Mouse (Mus musculus): Measurements from ENCODE around the gene Hdhd3. TPM values are rescaled to one million over a fixed set of nuclear protein-coding genes. Genes with fewer than 3 reads are reported as not detected.

Gene Hdhd3
- polyA plus RNA-seq, 1 experiment = 63.6 TPM

- Histone ChIP-seq H3K4me3 (ENCODE audit: low read depth, low read length) (no peak overlapping the region), H3K4me1 (ENCODE audit: control insufficient read depth, insufficient read depth, insufficient read length, low read length) (peaks cover 28% of the 10 kb centered on the region), H3K27me3 (ENCODE audit: control insufficient read depth, insufficient read depth, low read length) (no peaks in the 10 kb centered on the region), H3K36me3 (ENCODE audit: control insufficient read depth, insufficient read depth, low read length) (peaks cover 41% of the 10 kb centered on the region), H3K27ac (ENCODE audit: insufficient read depth, low read depth, low read length) (no peak overlapping the region)
- WGBS = 74% methylated on average over 11 of the region's 11 CpGs
- TF ChIP-seq POLR2A (IDR thresholded peaks at IDR 0.05; ENCODE audit: low read depth, low read length) = no peak
- TF ChIP-seq CTCF (IDR thresholded peaks at IDR 0.05; ENCODE audit: extremely low read depth, insufficient read length, insufficient replicate concordance, low read depth, low read length) = no peak
Observed at GRCm38 (mm10) chr4:62513998-62514506, 10.8 kb upstream of the Hdhd3 start.

GRCm38 (mm10) chr4:62509946-62510345 lies 6.7 kb upstream of the Hdhd3 start:
- Histone ChIP-seq H3K27me3 (ENCODE audit: control insufficient read depth, insufficient read depth, low read length) (no peaks in the 10 kb centered on the region), H3K4me1 (ENCODE audit: control insufficient read depth, insufficient read depth, insufficient read length, low read length) (peaks cover 10% of the 10 kb centered on the region), H3K36me3 (ENCODE audit: control insufficient read depth, insufficient read depth, low read length) (peaks cover 54% of the 10 kb centered on the region), H3K27ac (ENCODE audit: insufficient read depth, low read depth, low read length) (peak overlapping the region; percentile 21; the same call in 1 of the 2 replicates), H3K4me3 (ENCODE audit: low read depth, low read length) (no peak overlapping the region)
- 30% methylated on average over 11 of the region's 11 CpGs for WGBS
- no peak for TF ChIP-seq POLR2A (IDR thresholded peaks at IDR 0.05; ENCODE audit: low read depth, low read length)
- TF ChIP-seq CTCF (IDR thresholded peaks at IDR 0.05; ENCODE audit: extremely low read depth, insufficient read length, insufficient replicate concordance, low read depth, low read length) = no peak

- Histone ChIP-seq H3K4me3 (ENCODE audit: low read depth, low read length) (no peak overlapping the region), H3K27me3 (ENCODE audit: control insufficient read depth, insufficient read depth, low read length) (no peaks in the 10 kb centered on the region), H3K36me3 (ENCODE audit: control insufficient read depth, insufficient read depth, low read length) (peaks cover 51% of the 10 kb centered on the region), H3K27ac (ENCODE audit: insufficient read depth, low read depth, low read length) (no peak overlapping the region), H3K4me1 (ENCODE audit: control insufficient read depth, insufficient read depth, insufficient read length, low read length) (peaks cover 14% of the 10 kb centered on the region)
- TF ChIP-seq POLR2A (IDR thresholded peaks at IDR 0.05; ENCODE audit: low read depth, low read length) = no peak
- no peak for TF ChIP-seq CTCF (IDR thresholded peaks at IDR 0.05; ENCODE audit: extremely low read depth, insufficient read length, insufficient replicate concordance, low read depth, low read length)
- WGBS = 33% methylated on average over 5 of the region's 5 CpGs
Observed at GRCm38 (mm10) chr4:62508839-62509238, 5.6 kb upstream of the Hdhd3 start.

- no peaks in the 10 kb centered on the region for H3K27me3 ChIP-seq (ENCODE audit: control insufficient read depth, insufficient read depth, low read length)
- no peak overlapping the region for H3K27ac ChIP-seq (ENCODE audit: insufficient read depth, low read depth, low read length)
- H3K36me3 ChIP-seq (ENCODE audit: control insufficient read depth, insufficient read depth, low read length) = peaks cover 36% of the 10 kb centered on the region
- 23% methylated on average over 2 of the region's 2 CpGs for WGBS
- TF ChIP-seq POLR2A (IDR thresholded peaks at IDR 0.05; ENCODE audit: low read depth, low read length) = no peak
- peak; percentile 62; the same call in 1 of the 2 replicates for TF ChIP-seq CTCF (IDR thresholded peaks at IDR 0.05; ENCODE audit: extremely low read depth, insufficient read length, insufficient replicate concordance, low read depth, low read length)
- H3K4me1 ChIP-seq (ENCODE audit: control insufficient read depth, insufficient read depth, insufficient read length, low read length) = peaks cover 22% of the 10 kb centered on the region
- H3K4me3 ChIP-seq (ENCODE audit: low read depth, low read length) = no peak overlapping the region
Observed at GRCm38 (mm10) chr4:62506798-62507197, 3.5 kb upstream of the Hdhd3 start.

GRCm38 (mm10) chr4:62505991-62506390 lies 2.7 kb upstream of the Hdhd3 start:
- 80% methylated on average over 3 of the region's 3 CpGs for WGBS
- peaks cover 22% of the 10 kb centered on the region for H3K4me1 ChIP-seq (ENCODE audit: control insufficient read depth, insufficient read depth, insufficient read length, low read length)
- no peak overlapping the region for H3K4me3 ChIP-seq (ENCODE audit: low read depth, low read length)
- no peak for TF ChIP-seq CTCF (IDR thresholded peaks at IDR 0.05; ENCODE audit: extremely low read depth, insufficient read length, insufficient replicate concordance, low read depth, low read length)
- no peak for TF ChIP-seq POLR2A (IDR thresholded peaks at IDR 0.05; ENCODE audit: low read depth, low read length)
- H3K36me3 ChIP-seq (ENCODE audit: control insufficient read depth, insufficient read depth, low read length) = peaks cover 28% of the 10 kb centered on the region
- H3K27ac ChIP-seq (ENCODE audit: insufficient read depth, low read depth, low read length) = no peak overlapping the region
- H3K27me3 ChIP-seq (ENCODE audit: control insufficient read depth, insufficient read depth, low read length) = no peaks in the 10 kb centered on the region

GRCm38 (mm10) chr4:62502969-62503368 lies 298 bp downstream of the Hdhd3 start:
- Histone ChIP-seq H3K4me3 (ENCODE audit: low read depth, low read length) (peak overlapping the region; percentile 34), H3K4me1 (ENCODE audit: control insufficient read depth, insufficient read depth, insufficient read length, low read length) (peaks cover 18% of the 10 kb centered on the region), H3K27ac (ENCODE audit: insufficient read depth, low read depth, low read length) (peak overlapping the region; percentile 97), H3K27me3 (ENCODE audit: control insufficient read depth, insufficient read depth, low read length) (no peaks in the 10 kb centered on the region), H3K36me3 (ENCODE audit: control insufficient read depth, insufficient read depth, low read length) (peaks cover 19% of the 10 kb centered on the region)
- WGBS = 22% methylated on average over 7 of the region's 7 CpGs
- TF ChIP-seq CTCF (IDR thresholded peaks at IDR 0.05; ENCODE audit: extremely low read depth, insufficient read length, insufficient replicate concordance, low read depth, low read length) = no peak
- TF ChIP-seq POLR2A (IDR thresholded peaks at IDR 0.05; ENCODE audit: low read depth, low read length) = no peak

GRCm38 (mm10) chr4:62501964-62502732 lies 1.1 kb downstream of the Hdhd3 start:
- TF ChIP-seq POLR2A (IDR thresholded peaks at IDR 0.05; ENCODE audit: low read depth, low read length) (peak; percentile 86), CTCF (IDR thresholded peaks at IDR 0.05; ENCODE audit: extremely low read depth, insufficient read length, insufficient replicate concordance, low read depth, low read length) (no peak)
- peak overlapping the region; percentile 96 for H3K4me3 ChIP-seq (ENCODE audit: low read depth, low read length)
- H3K4me1 ChIP-seq (ENCODE audit: control insufficient read depth, insufficient read depth, insufficient read length, low read length) = peaks cover 18% of the 10 kb centered on the region
- peaks cover 23% of the 10 kb centered on the region for H3K36me3 ChIP-seq (ENCODE audit: control insufficient read depth, insufficient read depth, low read length)
- 1% methylated on average over 38 of the region's 38 CpGs for WGBS
- H3K27me3 ChIP-seq (ENCODE audit: control insufficient read depth, insufficient read depth, low read length) = no peaks in the 10 kb centered on the region
- H3K27ac ChIP-seq (ENCODE audit: insufficient read depth, low read depth, low read length) = peak overlapping the region; percentile 97

All from small intestine, adult 2 months (tissue).